Mouse (Mus musculus): ENCODE data around the gene Gpr162.

GRCm38 (mm10) chr6:124879390-124879789 lies 15.6 kb upstream of the Gpr162 start:
- TF ChIP-seq CTCF (IDR thresholded peaks at IDR 0.05) (no peak), POLR2A (IDR thresholded peaks at IDR 0.05; ENCODE audit: insufficient read depth, low read depth, low read length) (no peak)

Data from heart, adult 2 months (tissue).